Mouse (Mus musculus): ENCODE results near the gene Lrrc51. TPM values are rescaled to one million over a fixed set of nuclear protein-coding genes. Genes with fewer than 3 reads are reported as not detected.
"Not testable (repeated sequence)": the region's sequence is repeated elsewhere in the genome, so short reads cannot be mapped to it uniquely, and the experiment has no call there.

Gene Lrrc51
- total RNA-seq, 2 experiments from 2014 or later: 1.1 TPM

DNA sequence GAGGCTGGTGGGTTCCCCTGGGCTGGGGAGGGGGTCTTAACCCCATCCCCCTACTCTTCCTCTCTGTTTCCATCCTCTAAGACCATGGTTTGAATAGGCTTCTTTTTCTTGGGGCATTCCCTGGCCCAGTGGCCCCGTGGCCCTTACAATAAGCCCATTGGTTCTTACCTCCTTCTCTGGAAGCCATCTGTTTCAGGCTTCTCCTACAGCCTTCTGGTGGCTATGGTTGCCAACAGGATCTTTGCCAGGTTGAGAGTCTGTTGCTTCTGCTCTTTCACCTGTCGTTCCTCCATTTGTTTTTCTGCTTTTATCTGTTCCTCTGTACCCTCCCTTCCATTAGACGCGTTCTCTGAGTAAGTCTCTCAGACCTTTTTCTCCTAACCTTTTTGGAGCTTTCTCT, 3.9 kb upstream of the Lrrc51 start:
- no peak for DNase-seq

- no peak for DNase-seq
Measured at GRCm38 (mm10) chr7:101936996-101937395, 3.3 kb upstream of the Lrrc51 start.

DNA sequence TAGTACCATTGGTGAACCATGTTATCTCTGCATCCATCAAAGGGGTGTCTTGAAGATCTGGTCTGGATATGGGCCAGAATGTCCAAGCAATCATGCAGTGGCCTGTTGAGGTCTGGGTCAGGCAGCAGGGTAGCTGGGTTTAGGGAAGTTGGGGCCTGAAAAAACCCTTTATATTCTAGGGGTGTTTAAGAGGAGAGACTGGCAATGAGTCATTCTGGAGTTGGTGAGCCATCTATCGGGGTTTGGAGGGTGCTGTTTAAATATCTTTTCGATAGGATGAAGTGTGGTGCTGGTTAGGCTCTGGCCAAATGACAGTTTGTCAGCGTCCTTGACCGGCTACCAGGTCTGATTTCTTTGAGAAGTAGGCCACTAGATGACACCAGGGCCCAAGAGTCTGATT, 2.3 kb upstream of the Lrrc51 start:
- no peak for DNase-seq

DNA sequence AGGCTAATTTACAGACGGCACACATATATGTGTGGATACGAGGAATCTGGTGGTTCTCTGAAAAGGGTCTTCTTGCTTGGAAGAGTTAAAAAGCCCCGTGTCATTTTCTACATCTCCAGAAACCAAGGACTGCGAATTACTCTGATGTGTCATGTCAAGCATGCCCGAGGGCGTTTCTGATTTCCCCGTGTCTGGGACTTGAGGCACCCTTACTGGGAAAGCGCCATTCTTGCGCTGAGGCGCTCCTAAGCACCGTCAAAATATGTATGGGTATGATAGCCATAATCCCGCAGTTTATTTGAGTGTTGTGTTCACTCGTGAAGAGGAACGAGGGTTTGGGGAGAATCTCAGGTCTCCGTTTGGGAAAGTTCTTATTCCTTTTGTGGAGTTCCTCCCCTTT, 395 bp downstream of the Lrrc51 start:
- DNase-seq: peak; percentile 19

- DNase-seq: no peak
Measured at GRCm38 (mm10) chr7:101932551-101932950, 1.1 kb downstream of the Lrrc51 start.

GRCm38 (mm10) chr7:101928093-101928492, 5.6 kb downstream of the Lrrc51 start:
- no peak for DNase-seq

DNA sequence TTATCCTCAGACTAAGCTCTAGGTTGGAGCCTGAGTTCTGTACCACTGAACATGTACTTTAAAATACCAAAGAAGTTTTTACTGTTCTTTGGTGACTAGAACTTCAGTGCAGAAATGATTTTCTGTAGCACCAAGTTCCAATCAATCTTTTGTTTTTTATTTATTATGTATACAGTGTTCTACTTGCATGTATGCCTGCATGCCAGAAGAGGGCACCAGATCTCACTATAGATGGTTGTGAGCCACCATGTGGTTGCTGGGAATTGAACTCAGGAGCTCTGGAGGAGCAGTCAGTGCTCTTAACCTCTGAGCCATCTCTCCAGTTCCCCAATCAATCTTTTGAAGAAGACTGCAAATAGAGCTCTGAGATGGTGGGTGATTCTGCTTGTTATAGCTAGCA, 7.8 kb downstream of the Lrrc51 start:
- DNase-seq: not testable (repeated sequence)

DNA sequence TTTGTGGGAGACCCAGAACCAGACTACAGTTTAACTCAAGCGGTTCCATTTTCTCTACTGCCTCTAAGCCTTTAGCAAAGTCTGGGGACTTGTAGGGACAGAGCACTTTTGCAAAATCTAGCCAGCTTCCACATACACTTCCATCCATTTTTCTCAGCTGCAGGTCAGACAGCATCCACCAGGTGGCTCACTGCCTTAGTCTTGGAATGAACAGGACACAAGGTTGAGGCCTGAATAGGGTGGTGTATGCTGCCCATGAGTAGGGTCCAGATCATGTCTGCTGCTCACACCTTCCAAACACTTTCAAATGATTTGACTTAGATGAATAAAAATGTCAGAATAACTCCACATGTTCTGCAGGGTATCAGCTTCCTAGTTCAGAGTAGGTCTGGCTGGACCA, 15.6 kb downstream of the Lrrc51 start:
- peak; percentile 76 for DNase-seq

DNA sequence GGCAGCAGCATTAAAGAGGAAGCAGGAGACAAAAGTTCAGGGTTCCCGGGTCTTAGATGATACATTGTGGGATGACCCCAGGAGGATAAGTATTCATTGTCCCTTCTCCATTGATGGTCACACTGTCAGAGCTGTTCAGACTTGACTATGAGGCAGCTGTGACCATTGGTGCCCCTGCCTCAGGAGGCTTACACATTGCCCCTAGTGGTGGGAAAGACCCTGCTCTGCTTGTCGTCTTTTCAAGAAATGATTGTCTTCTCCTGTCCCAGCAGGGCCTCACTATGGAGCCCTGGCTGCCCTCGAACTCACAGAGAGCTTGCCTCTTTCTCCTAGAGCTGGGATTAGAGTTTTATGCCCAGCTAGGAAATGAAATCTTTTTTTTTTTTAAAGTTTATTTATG, 21.7 kb downstream of the Lrrc51 start:
- DNase-seq: no peak

GRCm38 (mm10) chr7:101910138-101910537, 23.6 kb downstream of the Lrrc51 start:
- DNase-seq: no peak

DNA sequence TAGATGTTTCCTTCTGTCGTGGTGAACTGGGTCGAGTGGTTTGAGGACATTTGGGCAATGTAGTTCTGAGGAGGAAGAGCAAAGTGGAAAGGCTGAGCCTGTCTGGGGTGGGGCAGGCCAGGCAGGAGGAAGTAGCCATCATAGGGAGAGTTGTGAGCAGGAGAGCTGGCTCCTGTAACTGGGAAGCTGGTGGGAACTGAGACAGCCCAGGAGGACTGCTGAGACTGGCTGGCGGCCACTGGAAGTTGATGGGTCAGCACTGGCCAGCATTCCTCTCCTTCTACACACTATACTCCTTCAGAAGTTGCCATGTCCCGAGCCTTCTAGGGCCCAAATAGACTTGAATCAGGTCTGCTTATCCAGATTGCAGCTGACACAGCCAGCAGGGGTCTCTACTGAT, 25.3 kb downstream of the Lrrc51 start:
- no peak for DNase-seq

- DNase-seq: no peak
Measured at GRCm38 (mm10) chr7:101906696-101907095, 27.0 kb downstream of the Lrrc51 start.

- no peak for DNase-seq
Measured at GRCm38 (mm10) chr7:101906287-101906681, 27.4 kb downstream of the Lrrc51 start, which contains the start of gene Tomt. Gene Tomt, minus strand, starts transcription at chr7:101906359.

- DNase-seq: peak; percentile 100
Measured at GRCm38 (mm10) chr7:101905561-101906286, 28.0 kb downstream of the Lrrc51 start, which contains the start of gene Lamtor1. Gene Lamtor1, plus strand, starts transcription at chr7:101905904.

DNA sequence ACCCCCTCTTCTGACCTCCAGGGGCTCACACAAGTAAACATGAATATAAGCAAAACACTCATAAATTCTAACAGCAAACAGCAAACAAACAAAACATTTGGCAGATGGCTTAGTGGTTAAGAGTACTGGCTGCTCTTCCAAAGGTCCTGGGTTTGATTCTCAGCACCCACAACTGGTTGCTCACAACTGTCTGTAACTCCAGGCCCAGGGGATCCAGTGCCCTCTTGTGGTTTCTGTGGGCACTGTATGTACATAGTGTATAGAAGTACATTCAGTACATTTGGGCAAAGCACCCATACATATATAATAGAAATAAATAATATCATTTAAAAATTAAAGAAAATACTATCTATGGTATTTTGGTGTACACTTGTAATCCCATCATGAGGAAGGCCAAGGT, 30.8 kb downstream of the Lrrc51 start:
- DNase-seq: no peak

DNA sequence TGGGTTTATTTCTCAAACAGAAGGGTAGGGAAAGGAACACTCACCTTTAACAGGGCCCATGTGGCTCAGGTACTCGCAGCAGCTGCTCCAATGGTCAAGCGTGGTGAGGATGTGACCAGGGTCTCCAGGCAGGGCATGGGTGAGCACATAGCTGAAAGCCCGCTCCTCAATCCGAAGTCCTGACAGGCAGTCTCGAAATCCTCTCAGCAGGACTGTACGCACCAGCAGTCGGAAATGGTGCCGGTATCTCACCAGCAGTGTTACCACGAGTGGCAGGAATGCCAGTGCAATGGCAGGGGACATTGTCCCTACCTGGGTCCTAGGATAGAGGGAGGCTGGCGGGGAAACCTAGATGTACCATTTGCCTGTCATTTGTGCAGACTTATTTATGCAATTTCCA, 31.7 kb downstream of the Lrrc51 start:
- DNase-seq: no peak

DNA sequence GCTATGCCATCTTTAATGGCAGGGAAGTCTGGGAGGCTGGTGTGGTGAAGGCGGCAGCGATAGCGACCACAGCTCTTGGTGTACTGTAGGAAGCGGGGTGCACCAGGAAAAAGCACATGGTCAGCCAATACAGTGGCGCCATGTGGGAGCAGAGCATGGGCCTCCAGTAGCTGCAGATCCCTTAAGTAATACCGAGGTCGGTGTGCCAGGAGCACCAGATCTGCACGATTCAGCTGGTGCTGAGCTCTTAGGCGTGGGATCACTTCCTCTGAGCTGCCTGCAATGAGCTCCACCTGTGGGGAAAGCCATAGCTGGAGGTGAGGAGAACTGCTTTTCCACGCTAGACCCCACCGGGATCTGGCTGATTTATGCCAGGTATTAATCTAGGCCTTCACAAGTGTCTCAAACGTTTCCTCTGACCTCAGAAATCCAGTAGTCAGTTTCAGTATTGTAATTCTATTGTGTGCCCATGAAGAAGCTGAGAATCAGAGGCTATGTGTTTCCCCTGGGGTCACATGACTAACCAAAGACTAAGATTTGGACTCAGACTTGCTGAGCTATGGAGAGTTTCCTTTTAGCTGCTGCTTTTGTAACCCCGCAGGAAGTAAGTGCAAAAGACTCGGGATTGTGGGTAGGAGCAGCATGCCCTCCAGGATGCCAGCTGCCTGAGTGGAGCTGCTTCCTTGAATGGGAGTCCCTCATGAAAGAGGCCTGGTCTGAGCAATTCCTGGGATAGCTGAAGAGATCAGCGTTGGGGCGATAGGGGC, 33.2 kb downstream of the Lrrc51 start:
- DNase-seq: no peak

GRCm38 (mm10) chr7:101896104-101897066, 37.3 kb downstream of the Lrrc51 start:
- DNase-seq: peak; percentile 96

DNA sequence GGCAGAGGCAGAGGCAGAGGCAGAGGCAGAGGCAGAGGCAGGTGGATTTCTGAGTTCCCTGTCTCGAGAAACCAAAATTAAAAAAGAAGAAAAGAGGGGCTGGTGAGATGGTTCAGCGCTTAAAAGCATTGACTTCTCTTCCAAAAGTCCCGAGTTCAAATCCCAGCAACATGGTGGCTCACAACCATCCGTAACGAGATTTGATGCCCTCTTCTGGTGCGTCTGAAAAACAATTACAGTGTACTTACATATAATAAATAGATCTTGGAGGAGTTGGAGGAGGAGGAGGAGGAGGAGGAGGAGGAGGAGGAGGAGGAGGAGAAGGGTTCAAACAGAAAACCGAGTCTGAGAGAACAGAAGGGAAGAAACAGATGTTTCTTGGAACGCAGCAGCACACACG, 38.0 kb downstream of the Lrrc51 start:
- DNase-seq: no peak

GRCm38 (mm10) chr7:101888460-101888859, 45.2 kb downstream of the Lrrc51 start:
- no peak for DNase-seq

GRCm38 (mm10) chr7:101886274-101886673, 47.4 kb downstream of the Lrrc51 start:
- DNase-seq: no peak

- DNase-seq: no peak
Measured at GRCm38 (mm10) chr7:101884160-101884559, 49.5 kb downstream of the Lrrc51 start.
